Mouse (Mus musculus) liver, embryonic 15.5 days (tissue): ENCODE measurements around the gene Ankrd55. TPM values are rescaled to one million over a fixed set of nuclear protein-coding genes. Genes with fewer than 3 reads are reported as not detected.

Experiments
- ATAC-seq: fragments of 200-750 bp; cut with Nextera tagmentation; 2 replicates; pipeline ENCODE4 v1.8.0; 2017; ENCODE audit warnings: moderate number of reproducible peaks, mild to moderate bottlenecking, moderate library complexity; ENCODE audit not compliant: insufficient read depth
- H3K27ac ChIP-seq: fragments of 300-500 bp; sonication (generic); replicated peaks from 2 replicates; pipeline ENCODE4 v1.5.1; 2015; ENCODE audit warnings: mild to moderate bottlenecking, inconsistent platforms
- H3K27me3 ChIP-seq: fragments of 300-500 bp; sonication (generic); 2 replicates; pipeline ENCODE4 v1.6.1; 2015; ENCODE audit warnings: mild to moderate bottlenecking, inconsistent platforms
- H3K36me3 ChIP-seq: fragments of 300-500 bp; sonication (generic); replicated peaks from 2 replicates; pipeline ENCODE4 v1.6.1; 2015; ENCODE audit warnings: moderate library complexity, mild to moderate bottlenecking, inconsistent platforms
- H3K4me1 ChIP-seq: fragments of 300-500 bp; sonication (generic); replicated peaks from 2 replicates; pipeline ENCODE4 v1.6.1; 2015; ENCODE audit warnings: inconsistent platforms
- H3K4me2 ChIP-seq: fragments of 300-500 bp; sonication (generic); 2 replicates; pipeline ENCODE4 v1.6.1; 2015; ENCODE audit warnings: moderate library complexity, mild to moderate bottlenecking, inconsistent platforms
- H3K4me3 ChIP-seq: fragments of 300-500 bp; sonication (generic); replicated peaks from 2 replicates; pipeline ENCODE4 v1.5.1; 2015; ENCODE audit warnings: mild to moderate bottlenecking, inconsistent platforms
- H3K9ac ChIP-seq: fragments of 300-500 bp; sonication (generic); 2 replicates; pipeline ENCODE4 v1.6.1; 2015; ENCODE audit warnings: moderate library complexity, mild to moderate bottlenecking, inconsistent platforms
- H3K9me3 ChIP-seq: fragments of 300-500 bp; sonication (generic); replicated peaks from 2 replicates; pipeline ENCODE4 v1.6.1; 2016; ENCODE audit warnings: inconsistent platforms
- WGBS: fragments of 180-500 bp; shearing (Covaris S2); methylation state at CpG from one replicate; pipeline ENCODE4 v1.1.7; 2015; ENCODE audit warnings: mixed read lengths; ENCODE audit not compliant: insufficient replicate concordance; 5-methylcytosine and 5-hydroxymethylcytosine counted together
- polyA plus RNA-seq: library from polyadenylated mRNA; unstranded; fragments of >200 nt; fragmentation: Nextera tagmentation; extraction: Ambion mirVana; gene quantifications from 2 replicates; pipeline ENCODE4 v1.2.1, GENCODE M21; 2015

Gene Ankrd55
- polyA plus RNA-seq, 1 experiment from 2014 or later = 0.08 TPM

GRCm38 (mm10) chr13:112404723-112405122 lies 116.5 kb downstream of the Ankrd55 start:
- no peak overlapping the region for H3K9ac ChIP-seq
- H3K36me3 ChIP-seq = no peaks in the 10 kb centered on the region
- no peak overlapping the region for H3K4me3 ChIP-seq
- ATAC-seq = no peak
- no peak overlapping the region for H3K4me2 ChIP-seq
- H3K4me1 ChIP-seq = no peaks in the 10 kb centered on the region
- no peaks in the 10 kb centered on the region for H3K27me3 ChIP-seq
- no peaks in the 10 kb centered on the region for H3K9me3 ChIP-seq
- WGBS = 69% methylated on average over 3 of the region's 3 CpGs
- H3K27ac ChIP-seq = no peak overlapping the region

DNA sequence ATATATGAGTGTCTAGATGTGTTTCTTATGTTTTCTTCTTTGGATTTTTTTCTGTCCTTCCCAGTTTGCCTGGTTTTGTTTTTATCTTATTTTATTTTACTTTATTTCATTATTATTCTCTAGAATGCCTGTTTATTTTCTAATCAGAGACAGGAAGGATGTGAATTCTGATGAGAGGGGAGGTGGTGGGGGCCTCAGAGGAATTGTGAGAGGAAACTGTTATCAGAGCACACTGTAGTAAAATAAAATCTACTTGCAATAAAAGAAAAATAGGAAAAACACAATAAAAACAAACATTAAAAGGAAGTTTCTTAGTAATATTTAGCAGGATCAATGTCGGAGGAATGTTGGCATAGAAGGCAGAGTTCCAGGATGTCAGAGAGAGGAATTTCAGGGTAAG lies 116.9 kb downstream of the Ankrd55 start:
- 52% methylated on average over 1 of the region's 1 CpGs for WGBS
- no peak overlapping the region for H3K27ac ChIP-seq
- no peak overlapping the region for H3K4me2 ChIP-seq
- no peak overlapping the region for H3K9ac ChIP-seq
- ATAC-seq = no peak
- H3K27me3 ChIP-seq = no peaks in the 10 kb centered on the region
- no peak overlapping the region for H3K4me3 ChIP-seq
- no peaks in the 10 kb centered on the region for H3K4me1 ChIP-seq
- H3K36me3 ChIP-seq = no peaks in the 10 kb centered on the region
- H3K9me3 ChIP-seq = no peaks in the 10 kb centered on the region

DNA sequence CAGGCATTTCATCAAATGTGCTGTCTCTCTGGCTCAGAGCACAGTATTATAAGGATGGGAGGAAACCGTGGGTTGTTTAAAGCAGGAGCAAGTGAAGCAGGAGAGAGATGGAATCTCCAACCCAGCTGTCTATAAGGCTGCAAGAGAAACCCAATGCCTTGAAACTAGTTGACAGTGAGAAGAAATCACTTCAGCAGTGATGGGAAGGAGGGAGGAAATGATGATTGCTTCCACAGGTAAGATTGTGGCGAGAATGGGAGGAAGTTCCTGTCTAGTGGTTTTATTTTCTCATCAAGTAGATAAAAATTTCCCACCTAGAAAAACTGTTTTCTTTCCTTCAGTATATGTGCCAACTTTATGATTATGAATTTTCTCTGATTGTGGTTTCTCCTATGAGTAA lies 118.4 kb downstream of the Ankrd55 start:
- no peaks in the 10 kb centered on the region for H3K27me3 ChIP-seq
- H3K9ac ChIP-seq = no peak overlapping the region
- no peaks in the 10 kb centered on the region for H3K36me3 ChIP-seq
- no peaks in the 10 kb centered on the region for H3K9me3 ChIP-seq
- H3K27ac ChIP-seq = no peak overlapping the region
- no peaks in the 10 kb centered on the region for H3K4me1 ChIP-seq
- H3K4me2 ChIP-seq = no peak overlapping the region
- no peak for ATAC-seq
- WGBS = 42% methylated on average over 2 of the region's 2 CpGs
- H3K4me3 ChIP-seq = no peak overlapping the region

DNA sequence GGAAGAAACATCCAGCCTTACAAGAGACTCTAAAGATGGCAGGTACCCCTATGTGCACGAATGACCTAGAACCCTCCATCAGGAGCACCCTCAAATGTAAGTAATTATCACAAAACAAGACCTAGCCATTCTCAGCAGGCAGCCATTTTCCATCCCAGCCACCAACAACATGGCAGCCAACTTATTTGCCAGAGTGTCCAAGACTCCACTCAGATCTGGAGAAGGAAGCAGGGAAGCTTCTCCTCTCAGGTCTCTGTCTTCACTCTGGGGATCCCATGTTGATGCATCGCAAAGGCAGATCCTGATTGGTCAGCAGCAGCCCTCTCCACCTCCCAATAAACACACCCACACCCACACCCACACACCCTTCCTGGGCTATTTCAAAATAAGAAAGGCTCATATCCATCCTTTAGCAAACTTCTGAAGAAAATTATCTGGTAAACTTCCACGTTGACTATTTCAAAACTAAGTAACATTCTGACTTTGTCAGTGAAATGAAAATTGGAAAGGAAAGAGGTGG lies 119.0 kb downstream of the Ankrd55 start:
- H3K27me3 ChIP-seq = no peaks in the 10 kb centered on the region
- WGBS = 68% methylated on average over 3 of the region's 3 CpGs
- H3K9ac ChIP-seq = no peak overlapping the region
- ATAC-seq = no peak
- no peak overlapping the region for H3K4me2 ChIP-seq
- H3K4me3 ChIP-seq = no peak overlapping the region
- no peak overlapping the region for H3K27ac ChIP-seq
- no peaks in the 10 kb centered on the region for H3K9me3 ChIP-seq
- H3K4me1 ChIP-seq = no peaks in the 10 kb centered on the region
- no peaks in the 10 kb centered on the region for H3K36me3 ChIP-seq

- Histone ChIP-seq H3K4me3 (no peak overlapping the region), H3K9me3 (no peaks in the 10 kb centered on the region), H3K4me1 (no peaks in the 10 kb centered on the region), H3K27ac (no peak overlapping the region), H3K36me3 (no peaks in the 10 kb centered on the region), H3K4me2 (no peak overlapping the region), H3K9ac (no peak overlapping the region), H3K27me3 (no peaks in the 10 kb centered on the region)
- 67% methylated on average over 9 of the region's 9 CpGs for WGBS
- ATAC-seq = no peak
Observed at GRCm38 (mm10) chr13:112407776-112408490, 119.7 kb downstream of the Ankrd55 start.

DNA sequence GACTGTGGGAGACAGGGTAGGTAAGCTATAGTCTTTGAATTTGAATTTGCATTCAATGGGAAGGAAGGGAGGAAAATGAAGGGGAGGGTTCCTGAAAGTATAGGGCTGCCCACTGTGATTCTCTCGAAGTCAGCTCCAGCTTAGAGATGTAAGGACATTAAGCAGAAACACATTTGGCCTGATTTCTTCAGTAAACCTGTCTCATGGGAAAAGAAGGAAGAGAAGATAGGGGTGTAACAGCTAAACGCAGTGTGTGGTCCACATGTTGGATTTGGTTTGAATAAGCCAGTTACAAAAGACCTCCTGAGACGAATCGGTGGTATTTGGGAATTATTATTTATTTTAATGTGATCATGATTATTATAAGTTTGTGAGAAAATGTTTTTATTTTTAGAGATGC lies 120.5 kb downstream of the Ankrd55 start:
- no peak overlapping the region for H3K4me3 ChIP-seq
- no peak overlapping the region for H3K9ac ChIP-seq
- H3K4me2 ChIP-seq = no peak overlapping the region
- no peaks in the 10 kb centered on the region for H3K27me3 ChIP-seq
- no peaks in the 10 kb centered on the region for H3K9me3 ChIP-seq
- no peak overlapping the region for H3K27ac ChIP-seq
- ATAC-seq = no peak
- H3K36me3 ChIP-seq = no peaks in the 10 kb centered on the region
- H3K4me1 ChIP-seq = no peaks in the 10 kb centered on the region
- WGBS = 59% methylated on average over 4 of the region's 4 CpGs

GRCm38 (mm10) chr13:112409331-112409730 lies 121.1 kb downstream of the Ankrd55 start:
- H3K36me3 ChIP-seq = no peaks in the 10 kb centered on the region
- H3K9me3 ChIP-seq = no peaks in the 10 kb centered on the region
- no peaks in the 10 kb centered on the region for H3K27me3 ChIP-seq
- no peak overlapping the region for H3K4me2 ChIP-seq
- H3K4me3 ChIP-seq = no peak overlapping the region
- no peak overlapping the region for H3K27ac ChIP-seq
- H3K9ac ChIP-seq = no peak overlapping the region
- H3K4me1 ChIP-seq = no peaks in the 10 kb centered on the region
- 37% methylated on average over 2 of the region's 2 CpGs for whole genome bisulfite sequencing
- ATAC-seq = no peak

DNA sequence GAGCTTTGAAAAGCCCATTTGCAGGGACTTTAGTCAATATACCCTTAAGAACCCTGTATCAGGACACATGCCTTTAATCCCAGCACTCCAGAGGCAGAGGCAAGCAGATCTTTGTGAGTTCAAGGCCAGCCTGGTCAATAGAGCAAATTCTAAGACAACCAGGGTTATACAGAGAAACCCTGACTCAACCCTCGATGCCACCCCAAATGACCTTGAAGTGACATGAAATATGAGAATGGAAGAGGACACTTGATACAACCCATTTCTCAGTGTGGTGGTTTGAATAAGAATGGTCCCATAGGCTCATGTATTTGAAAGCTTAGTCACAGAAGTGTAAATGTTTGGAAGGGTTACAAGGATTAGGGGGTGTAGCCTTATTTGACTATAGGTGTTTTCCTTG lies 121.6 kb downstream of the Ankrd55 start:
- ATAC-seq = no peak
- WGBS = 73% methylated on average over 1 of the region's 1 CpGs

DNA sequence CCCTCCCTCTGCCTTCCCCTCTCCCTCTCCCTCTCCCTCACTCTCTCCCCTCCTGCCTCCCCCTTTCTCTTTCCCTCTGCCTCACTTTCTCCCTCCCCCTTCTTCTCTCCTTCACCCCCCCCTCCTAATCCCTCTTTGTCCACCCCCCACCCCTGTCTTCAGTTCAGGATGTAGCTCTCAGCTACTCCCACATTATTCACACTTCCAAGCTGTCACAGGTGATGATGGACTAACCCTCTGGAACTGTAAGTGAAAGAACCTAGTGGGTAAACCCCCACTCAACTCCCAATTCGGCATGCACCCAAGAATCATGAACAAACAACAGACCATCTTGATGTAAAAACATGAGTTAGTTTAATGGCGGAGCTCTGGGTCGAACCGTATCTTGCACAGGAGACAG lies 122.2 kb downstream of the Ankrd55 start:
- H3K9me3 ChIP-seq = no peaks in the 10 kb centered on the region
- no peak overlapping the region for H3K4me3 ChIP-seq
- no peak overlapping the region for H3K9ac ChIP-seq
- 80% methylated on average over 4 of the region's 4 CpGs for WGBS
- no peak overlapping the region for H3K4me2 ChIP-seq
- H3K27me3 ChIP-seq = no peaks in the 10 kb centered on the region
- no peak overlapping the region for H3K27ac ChIP-seq
- ATAC-seq = no peak
- H3K36me3 ChIP-seq = no peaks in the 10 kb centered on the region
- no peaks in the 10 kb centered on the region for H3K4me1 ChIP-seq

More for the DNA sequence above, 121.6 kb downstream of the Ankrd55 start:
- H3K4me2 ChIP-seq = no peak overlapping the region
- no peak overlapping the region for H3K27ac ChIP-seq
- no peaks in the 10 kb centered on the region for H3K36me3 ChIP-seq
- no peaks in the 10 kb centered on the region for H3K9me3 ChIP-seq
- H3K4me3 ChIP-seq = no peak overlapping the region
- H3K27me3 ChIP-seq = no peaks in the 10 kb centered on the region
- H3K4me1 ChIP-seq = no peaks in the 10 kb centered on the region
- no peak overlapping the region for H3K9ac ChIP-seq

DNA sequence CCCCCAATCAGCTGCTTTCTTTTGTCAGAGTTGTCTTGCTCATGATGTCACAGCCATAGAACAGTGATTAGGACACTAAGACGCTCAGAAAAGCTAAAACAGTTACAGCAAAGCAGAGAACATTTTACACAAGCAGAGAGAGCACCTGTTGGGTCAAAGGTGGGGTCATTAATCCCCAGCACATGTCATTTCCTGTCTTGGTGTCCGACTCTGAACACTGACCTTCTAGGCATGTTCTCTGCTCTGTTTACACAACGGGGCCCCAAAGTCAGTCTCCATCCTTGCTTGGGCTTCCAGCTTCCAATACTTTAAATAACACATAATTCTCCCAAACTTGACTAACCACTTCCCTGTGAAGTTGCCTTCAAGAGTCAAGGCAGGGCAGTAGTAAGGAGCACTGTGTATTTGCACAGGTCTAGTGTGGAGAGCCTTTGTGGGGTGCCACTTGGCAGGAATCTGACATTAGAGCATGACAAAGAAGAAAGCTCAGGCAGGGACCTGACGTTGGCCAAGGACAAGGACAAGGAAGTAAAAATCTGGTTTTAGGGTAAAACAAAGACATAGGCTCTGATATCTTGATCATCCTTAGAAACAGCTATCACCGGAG lies 123.1 kb downstream of the Ankrd55 start:
- no peak overlapping the region for H3K27ac ChIP-seq
- WGBS = 65% methylated on average over 5 of the region's 5 CpGs
- no peaks in the 10 kb centered on the region for H3K27me3 ChIP-seq
- H3K9me3 ChIP-seq = no peaks in the 10 kb centered on the region
- H3K36me3 ChIP-seq = no peaks in the 10 kb centered on the region
- H3K4me1 ChIP-seq = no peaks in the 10 kb centered on the region
- H3K4me3 ChIP-seq = no peak overlapping the region
- no peak for ATAC-seq
- H3K9ac ChIP-seq = no peak overlapping the region
- H3K4me2 ChIP-seq = no peak overlapping the region

DNA sequence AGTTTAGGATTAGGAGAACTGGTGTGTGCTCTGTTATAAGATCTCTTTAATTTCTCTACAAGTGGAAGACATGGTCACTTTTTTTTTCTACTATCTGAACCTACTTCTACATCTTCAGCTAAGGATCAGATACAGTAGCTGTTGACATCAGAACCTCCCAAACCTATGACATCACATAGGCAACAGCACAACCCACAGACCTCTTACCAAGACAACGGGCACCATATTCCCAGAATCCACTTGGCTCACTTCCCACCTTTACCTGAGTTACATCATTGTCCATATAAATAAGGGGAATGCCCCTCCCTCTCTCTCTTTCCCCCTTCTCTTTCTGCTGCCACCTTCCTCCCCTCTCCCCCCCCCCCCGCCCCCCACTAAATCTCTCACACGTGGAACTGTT lies 124.0 kb downstream of the Ankrd55 start:
- no peak overlapping the region for H3K4me2 ChIP-seq
- WGBS = 75% methylated on average over 3 of the region's 3 CpGs
- no peak overlapping the region for H3K27ac ChIP-seq
- H3K27me3 ChIP-seq = no peaks in the 10 kb centered on the region
- H3K36me3 ChIP-seq = no peaks in the 10 kb centered on the region
- no peak for ATAC-seq
- no peak overlapping the region for H3K4me3 ChIP-seq
- H3K9ac ChIP-seq = no peak overlapping the region
- H3K4me1 ChIP-seq = no peaks in the 10 kb centered on the region
- H3K9me3 ChIP-seq = no peaks in the 10 kb centered on the region
